Mouse (Mus musculus) lung, postnatal 0 days (tissue): ENCODE results near the gene Rnps1.

Experiments
- CTCF ChIP-seq: IDR thresholded peaks from 2 replicates; pipeline ENCODE4 v1.5.1; 2016; ENCODE audit warnings: antibody characterized with exemption, mild to moderate bottlenecking
- EP300 ChIP-seq: IDR thresholded peaks from 2 replicates; pipeline ENCODE4 v1.6.1; 2016; ENCODE audit warnings: antibody characterized with exemption, mild to moderate bottlenecking, control low read depth

GRCm38 (mm10) chr17:24415011-24415410 lies 646 bp downstream of the Rnps1 start:
- TF ChIP-seq CTCF (no peak), EP300 (no peak)
